Mouse (Mus musculus) midbrain, embryonic 10.5 days (tissue): Measurements from ENCODE around the gene Tcerg1l. TPM values are rescaled to one million over a fixed set of nuclear protein-coding genes. Genes with fewer than 3 reads are reported as not detected.

Source experiments
- DNase-seq: peaks from one replicate; pipeline ENCODE4 v3.0.0-alpha.2; 2017; ENCODE audit warnings: low spot score
- H3K27ac ChIP-seq: fragments of 300-500 bp; sonication (generic); replicated peaks from 2 replicates; pipeline ENCODE4 v1.5.1; 2016; ENCODE audit warnings: mild to moderate bottlenecking
- H3K27me3 ChIP-seq: fragments of 300-500 bp; sonication (generic); 2 replicates; pipeline ENCODE4 v1.6.1; 2016; ENCODE audit warnings: low read depth, mild to moderate bottlenecking; ENCODE audit not compliant: poor library complexity, severe bottlenecking
- H3K36me3 ChIP-seq: fragments of 300-500 bp; sonication (generic); 2 replicates; pipeline ENCODE4 v1.6.1; 2016; ENCODE audit warnings: mild to moderate bottlenecking, moderate library complexity
- H3K4me1 ChIP-seq: fragments of 300-500 bp; sonication (generic); 2 replicates; pipeline ENCODE4 v1.6.1; 2016
- H3K4me3 ChIP-seq: fragments of 300-500 bp; sonication (generic); 2 replicates; pipeline ENCODE4 v1.5.1; 2016; ENCODE audit warnings: mild to moderate bottlenecking, moderate library complexity
- H3K9me3 ChIP-seq: fragments of 300-500 bp; sonication (generic); replicated peaks from 2 replicates; pipeline ENCODE4 v1.6.1; 2016; ENCODE audit warnings: mild to moderate bottlenecking
- WGBS: fragments of 180-500 bp; shearing (Covaris S2); methylation state at CpG from one replicate; pipeline ENCODE4 v1.1.7; 2016; 5-methylcytosine and 5-hydroxymethylcytosine counted together
- polyA plus RNA-seq: library from polyadenylated mRNA; unstranded; fragments of >200 nt; fragmentation: Nextera tagmentation; extraction: Ambion mirVana; gene quantifications from 2 replicates; pipeline ENCODE4 v1.2.1, GENCODE M21; 2016

The Tcerg1l gene
- polyA plus RNA-seq, 1 experiment from 2014 or later = 2.1 TPM

- H3K27me3 ChIP-seq = no peaks in the 10 kb centered on the region
- no peak overlapping the region for H3K4me3 ChIP-seq
- 72% methylated on average over 4 of the region's 4 CpGs for WGBS
- peaks cover 23% of the 10 kb centered on the region for H3K4me1 ChIP-seq
- no peak overlapping the region for H3K27ac ChIP-seq
- H3K9me3 ChIP-seq = no peaks in the 10 kb centered on the region
- no peak for DNase-seq
- H3K36me3 ChIP-seq = no peaks in the 10 kb centered on the region
Observed at GRCm38 (mm10) chr7:138338451-138338850, 59.1 kb downstream of the Tcerg1l start.

- no peak overlapping the region for H3K4me3 ChIP-seq
- DNase-seq = peak; percentile 22
- H3K9me3 ChIP-seq = no peaks in the 10 kb centered on the region
- no peaks in the 10 kb centered on the region for H3K36me3 ChIP-seq
- no peaks in the 10 kb centered on the region for H3K27me3 ChIP-seq
- WGBS = 18% methylated on average over 5 of the region's 5 CpGs
- peaks cover 23% of the 10 kb centered on the region for H3K4me1 ChIP-seq
- H3K27ac ChIP-seq = no peak overlapping the region
Observed at GRCm38 (mm10) chr7:138337946-138338345, 59.6 kb downstream of the Tcerg1l start.

DNA sequence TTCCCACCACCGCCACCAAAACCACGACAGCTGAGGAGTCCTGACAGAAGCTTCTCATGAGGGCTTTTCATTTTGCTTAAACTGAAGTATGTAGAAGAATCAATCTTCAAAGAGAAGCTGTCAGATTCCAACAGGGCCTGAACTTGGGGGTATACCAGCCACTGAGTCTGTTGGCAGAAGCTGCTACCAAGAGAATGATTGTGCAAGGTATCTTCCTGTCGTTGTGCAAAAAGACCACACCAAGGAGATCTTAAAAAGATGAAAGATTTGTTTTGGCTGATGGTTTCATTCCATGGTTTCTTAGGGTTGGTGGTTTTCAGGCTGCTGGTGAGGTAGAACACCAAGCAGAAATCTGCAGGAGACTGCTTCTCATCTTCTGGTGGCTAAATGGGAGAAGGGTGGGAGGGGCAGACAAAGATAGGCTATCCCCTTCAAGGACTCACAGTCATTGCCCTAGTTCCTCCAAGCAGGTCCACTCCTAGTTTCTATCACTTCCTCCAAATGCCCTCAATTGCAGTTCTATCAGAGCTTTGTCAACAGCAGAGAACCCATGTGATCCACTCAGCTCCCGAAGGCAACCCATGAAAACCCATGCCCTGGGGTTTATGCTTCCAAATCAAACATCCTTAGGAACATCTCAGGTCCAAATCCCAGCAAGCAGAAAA is 64.9 kb downstream of the Tcerg1l start:
- WGBS = 97% methylated on average over 4 of the region's 4 CpGs
- Histone ChIP-seq H3K27ac (no peak overlapping the region), H3K27me3 (no peaks in the 10 kb centered on the region), H3K36me3 (no peaks in the 10 kb centered on the region), H3K4me3 (no peak overlapping the region), H3K4me1 (peaks cover 11% of the 10 kb centered on the region; the same call in 1 of the 2 replicates), H3K9me3 (no peaks in the 10 kb centered on the region)
- DNase-seq = no peak

- Histone ChIP-seq H3K27ac (no peak overlapping the region), H3K36me3 (no peaks in the 10 kb centered on the region), H3K4me3 (no peak overlapping the region), H3K4me1 (peaks cover 16% of the 10 kb centered on the region), H3K27me3 (no peaks in the 10 kb centered on the region), H3K9me3 (no peaks in the 10 kb centered on the region)
- 85% methylated on average over 3 of the region's 3 CpGs for WGBS
- no peak for DNase-seq
Observed at GRCm38 (mm10) chr7:138331266-138331665, 66.3 kb downstream of the Tcerg1l start.

DNA sequence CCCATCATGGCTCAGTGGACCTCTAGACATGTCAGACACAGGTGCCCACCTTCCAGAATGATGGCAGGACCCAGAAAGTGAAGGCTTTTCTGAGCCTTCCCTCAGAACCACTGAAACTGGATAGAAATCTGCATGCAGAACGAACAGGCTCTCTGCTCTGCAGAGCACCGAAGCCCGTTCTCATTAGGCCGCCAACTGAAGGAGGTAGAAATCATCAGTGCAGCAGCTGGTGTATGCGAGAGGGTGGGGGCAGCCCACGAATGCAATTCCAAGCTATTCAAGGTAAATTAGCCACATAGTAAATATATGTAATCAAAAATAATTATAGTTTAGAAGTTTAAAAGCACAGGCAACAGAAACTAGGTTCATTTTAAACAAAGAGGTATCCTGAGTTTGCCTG is 68.9 kb downstream of the Tcerg1l start:
- Histone ChIP-seq H3K27ac (no peak overlapping the region), H3K36me3 (no peaks in the 10 kb centered on the region), H3K9me3 (no peaks in the 10 kb centered on the region), H3K4me3 (no peak overlapping the region), H3K4me1 (peaks cover 17% of the 10 kb centered on the region), H3K27me3 (no peaks in the 10 kb centered on the region)
- WGBS = 84% methylated on average over 6 of the region's 6 CpGs
- DNase-seq = no peak

GRCm38 (mm10) chr7:138326760-138327159 is 70.8 kb downstream of the Tcerg1l start:
- H3K4me1 ChIP-seq = peaks cover 22% of the 10 kb centered on the region
- H3K36me3 ChIP-seq = no peaks in the 10 kb centered on the region
- DNase-seq = no peak
- H3K27me3 ChIP-seq = no peaks in the 10 kb centered on the region
- 0 out of 2 replicates have a peak overlapping the region, but pooled peaks have one; percentile 28 for H3K27ac ChIP-seq
- WGBS = 62% methylated on average over 3 of the region's 3 CpGs
- no peak overlapping the region for H3K4me3 ChIP-seq
- H3K9me3 ChIP-seq = no peaks in the 10 kb centered on the region

DNA sequence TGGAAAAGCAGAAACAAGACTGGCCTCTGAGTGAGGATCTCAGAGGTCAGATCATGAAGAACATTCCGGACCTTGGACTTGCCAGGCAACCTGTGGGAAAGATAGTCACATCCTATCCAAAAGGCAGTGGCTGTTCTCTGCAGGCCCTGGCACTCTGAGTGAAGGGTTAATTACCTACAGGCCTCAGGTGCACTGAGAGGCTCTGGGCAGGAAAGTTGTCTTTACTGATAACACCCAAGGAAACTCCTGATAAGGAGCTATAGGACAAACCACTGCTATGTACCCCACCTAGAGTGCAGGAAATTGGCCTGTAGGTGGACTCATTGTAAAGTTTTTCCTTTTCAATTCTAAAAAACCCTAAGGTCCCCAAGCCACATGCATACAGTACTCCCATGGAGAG is 83.8 kb downstream of the Tcerg1l start:
- Histone ChIP-seq H3K27ac (no peak overlapping the region), H3K36me3 (no peaks in the 10 kb centered on the region), H3K27me3 (no peaks in the 10 kb centered on the region), H3K4me3 (no peak overlapping the region), H3K9me3 (no peaks in the 10 kb centered on the region), H3K4me1 (no peaks in the 10 kb centered on the region)
- no peak for DNase-seq
- WGBS = 90% methylated on average over 1 of the region's 1 CpGs

- DNase-seq = no peak
- Histone ChIP-seq H3K36me3 (no peaks in the 10 kb centered on the region), H3K27me3 (no peaks in the 10 kb centered on the region), H3K4me1 (no peaks in the 10 kb centered on the region), H3K4me3 (no peak overlapping the region), H3K27ac (no peak overlapping the region), H3K9me3 (no peaks in the 10 kb centered on the region)
- 91% methylated on average over 3 of the region's 3 CpGs for WGBS
Observed at GRCm38 (mm10) chr7:138306126-138306525, 91.4 kb downstream of the Tcerg1l start.

DNA sequence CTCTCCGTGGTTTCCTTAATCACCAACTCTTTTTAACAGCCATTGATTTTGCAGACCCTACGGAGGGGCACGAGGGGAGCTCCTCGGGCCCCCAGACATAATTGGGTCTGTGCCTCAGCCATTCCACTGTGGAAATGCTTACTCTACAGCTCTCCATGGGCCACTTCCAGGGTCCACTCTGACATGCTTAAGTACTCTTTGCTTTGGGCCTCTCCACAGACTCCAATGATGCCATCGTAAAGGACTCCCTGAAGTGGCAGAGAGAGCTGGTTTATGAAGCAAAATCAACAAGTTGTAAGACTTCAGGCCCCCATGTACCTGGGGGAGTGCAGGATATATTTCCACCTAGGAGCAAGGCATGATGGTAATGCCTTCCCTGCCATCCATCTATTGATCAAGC is 112.7 kb downstream of the Tcerg1l start:
- H3K4me3 ChIP-seq = no peak overlapping the region
- H3K4me1 ChIP-seq = no peaks in the 10 kb centered on the region
- no peaks in the 10 kb centered on the region for H3K9me3 ChIP-seq
- no peaks in the 10 kb centered on the region for H3K27me3 ChIP-seq
- no peak for DNase-seq
- no peak overlapping the region for H3K27ac ChIP-seq
- H3K36me3 ChIP-seq = no peaks in the 10 kb centered on the region
- WGBS = 92% methylated on average over 5 of the region's 5 CpGs

- Histone ChIP-seq H3K9me3 (no peaks in the 10 kb centered on the region), H3K27me3 (no peaks in the 10 kb centered on the region), H3K27ac (no peak overlapping the region), H3K4me1 (no peaks in the 10 kb centered on the region), H3K4me3 (no peak overlapping the region), H3K36me3 (no peaks in the 10 kb centered on the region)
- WGBS = 80% methylated on average over 1 of the region's 1 CpGs
- no peak for DNase-seq
Observed at GRCm38 (mm10) chr7:138275263-138275662, 122.3 kb downstream of the Tcerg1l start.

DNA sequence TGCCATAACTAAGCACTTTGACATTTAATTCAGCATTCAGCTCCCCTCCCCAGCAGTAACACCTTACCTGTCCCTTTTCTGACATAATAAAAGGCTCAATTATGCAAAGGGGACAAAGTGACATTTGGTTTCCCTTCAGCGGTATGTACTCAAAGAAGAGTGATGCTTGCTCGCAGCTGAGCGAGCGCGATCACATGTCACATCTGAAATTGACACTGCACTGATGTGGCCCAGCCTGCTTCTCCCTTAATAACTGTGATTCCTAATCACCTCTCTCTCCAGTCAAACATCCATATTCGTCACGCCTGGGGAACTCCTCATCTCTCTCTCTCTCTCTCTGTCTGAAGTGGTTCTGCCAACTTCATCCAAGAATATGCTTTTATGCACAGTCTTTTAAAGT is 126.2 kb downstream of the Tcerg1l start:
- Histone ChIP-seq H3K4me3 (no peak overlapping the region), H3K27ac (no peak overlapping the region), H3K36me3 (no peaks in the 10 kb centered on the region), H3K9me3 (no peaks in the 10 kb centered on the region), H3K4me1 (peaks cover 9% of the 10 kb centered on the region), H3K27me3 (no peaks in the 10 kb centered on the region)
- 92% methylated on average over 7 of the region's 7 CpGs for WGBS
- no peak for DNase-seq

DNA sequence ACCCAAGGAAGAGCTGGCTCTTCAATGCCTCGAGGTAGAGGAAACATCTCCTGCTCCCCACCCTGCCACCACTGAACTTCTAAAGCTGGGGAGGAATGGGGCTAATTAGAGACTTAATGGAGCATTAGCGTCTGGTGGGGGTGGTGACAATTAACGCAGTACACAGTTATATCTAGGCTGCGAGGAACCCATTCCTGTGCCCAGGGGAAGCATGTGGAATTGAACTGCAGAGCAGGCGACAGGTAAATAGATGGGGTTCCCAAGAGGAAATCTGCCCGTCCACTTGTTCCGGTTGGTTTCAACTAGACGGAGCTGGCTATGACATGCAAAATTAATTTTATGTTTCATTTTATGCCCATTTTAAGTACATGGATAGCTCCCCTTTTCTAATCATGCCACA is 128.1 kb downstream of the Tcerg1l start:
- no peaks in the 10 kb centered on the region for H3K27me3 ChIP-seq
- DNase-seq = no peak
- H3K27ac ChIP-seq = no peak overlapping the region
- H3K4me1 ChIP-seq = peaks cover 9% of the 10 kb centered on the region
- WGBS = 88% methylated on average over 8 of the region's 8 CpGs
- H3K4me3 ChIP-seq = no peak overlapping the region
- no peaks in the 10 kb centered on the region for H3K9me3 ChIP-seq
- H3K36me3 ChIP-seq = no peaks in the 10 kb centered on the region

DNA sequence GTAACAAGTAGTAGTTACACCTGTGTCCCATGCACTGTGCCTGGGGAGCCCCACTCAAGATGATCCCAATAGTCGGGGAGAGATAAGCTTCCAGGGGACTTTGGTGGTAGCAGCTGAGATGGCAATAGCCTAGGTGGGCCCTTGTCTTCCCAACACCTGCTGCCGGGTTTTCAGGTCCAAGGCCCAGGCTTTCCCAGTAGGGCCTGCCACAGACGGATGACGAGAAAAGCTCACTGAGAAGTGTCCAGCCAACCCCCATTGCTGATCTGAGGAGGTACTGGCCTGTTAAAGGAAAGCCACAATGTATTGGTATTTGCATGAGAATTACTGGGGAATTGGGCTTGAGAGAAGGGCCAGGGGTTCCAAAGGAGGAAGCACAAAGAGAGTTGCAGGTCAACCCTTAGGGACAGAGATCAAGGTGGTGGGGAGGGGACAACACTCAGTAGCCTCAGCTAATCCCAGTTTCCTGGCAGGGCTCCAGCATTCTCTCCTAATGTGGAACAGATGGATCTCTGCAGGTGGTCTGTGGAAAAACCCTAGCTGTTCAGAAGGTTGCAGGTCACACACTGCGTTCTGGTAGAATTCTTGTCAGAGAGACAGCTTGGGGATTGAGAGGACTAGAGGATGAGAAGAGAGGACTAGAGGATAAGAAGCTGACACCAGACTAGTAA is 129.4 kb downstream of the Tcerg1l start:
- peak; percentile 21 for DNase-seq
- WGBS = 43% methylated on average over 5 of the region's 5 CpGs
- Histone ChIP-seq H3K27me3 (no peaks in the 10 kb centered on the region), H3K4me3 (no peak overlapping the region), H3K4me1 (peaks cover 9% of the 10 kb centered on the region), H3K36me3 (no peaks in the 10 kb centered on the region), H3K27ac (no peak overlapping the region), H3K9me3 (no peaks in the 10 kb centered on the region)
